Mouse (Mus musculus) kidney, postnatal 0 days (tissue): ENCODE data around the gene Tead3. TPM values are rescaled to one million over a fixed set of nuclear protein-coding genes. Genes with fewer than 3 reads are reported as not detected.
A peak's percentile ranks its signal among the peaks of the same experiment; 100 is the strongest.

Source experiments
- ATAC-seq: fragments of 200-750 bp; cut with Nextera tagmentation; replicated peaks from 2 replicates; pipeline ENCODE4 v1.8.0; 2017; ENCODE audit warnings: low read depth, moderate number of reproducible peaks, moderate TSS enrichment, moderate library complexity; ENCODE audit not compliant: low FRiP score
- DNase-seq: peaks from one replicate; pipeline ENCODE4 v3.0.0-alpha.2; 2016; ENCODE audit warnings: low spot score
- H3K27ac ChIP-seq: fragments of 300-500 bp; sonication (generic); 2 replicates; pipeline ENCODE4 v1.5.1; 2014; ENCODE audit warnings: mild to moderate bottlenecking
- H3K27me3 ChIP-seq: fragments of 300-500 bp; sonication (generic); 2 replicates; pipeline ENCODE4 v1.6.1; 2014; ENCODE audit warnings: low read length, mixed read lengths; ENCODE audit not compliant: insufficient read depth
- H3K36me3 ChIP-seq: fragments of 300-500 bp; sonication (generic); 2 replicates; pipeline ENCODE4 v1.6.1; 2014; ENCODE audit warnings: low read length, mixed read lengths; ENCODE audit not compliant: insufficient read depth
- H3K4me1 ChIP-seq: fragments of 300-500 bp; sonication (generic); replicated peaks from 2 replicates; pipeline ENCODE4 v1.6.1; 2014; ENCODE audit warnings: antibody characterized with exemption, low read length, mixed read lengths; ENCODE audit not compliant: insufficient read depth
- H3K4me2 ChIP-seq: fragments of 300-500 bp; sonication (generic); 2 replicates; pipeline ENCODE4 v1.6.1; 2014; ENCODE audit warnings: mild to moderate bottlenecking, low read length, moderate library complexity, mixed read lengths
- H3K4me3 ChIP-seq: fragments of 300-500 bp; sonication (generic); replicated peaks from 2 replicates; pipeline ENCODE4 v1.5.1; 2014; ENCODE audit warnings: low read depth, low read length
- H3K9ac ChIP-seq: fragments of 300-500 bp; sonication (generic); 2 replicates; pipeline ENCODE4 v1.6.1; 2014; ENCODE audit warnings: low read depth, low read length
- H3K9me3 ChIP-seq: fragments of 300-500 bp; sonication (generic); replicated peaks from 2 replicates; pipeline ENCODE4 v1.6.1; 2016; ENCODE audit warnings: low read length, inconsistent platforms, mixed read lengths
- CTCF ChIP-seq: IDR thresholded peaks from 2 replicates; pipeline ENCODE4 v1.5.1; 2016; ENCODE audit warnings: antibody characterized with exemption, low read depth, mild to moderate bottlenecking, moderate library complexity
- WGBS: fragments of 180-500 bp; shearing (Covaris S2); extraction: QIAGEN DNeasy Blood & Tissue Kit; methylation state at CpG from one replicate; pipeline ENCODE4 v1.1.7; 2014; 5-methylcytosine and 5-hydroxymethylcytosine counted together
- polyA plus RNA-seq: library from polyadenylated mRNA; unstranded; fragments of >200 nt; fragmentation: Nextera tagmentation; extraction: Ambion mirVana; gene quantifications from 2 replicates; pipeline ENCODE4 v1.2.1, GENCODE M21; 2015

The Tead3 gene
- polyA plus RNA-seq, 1 experiment from 2014 or later, result 7.7 TPM

GRCm38 (mm10) chr17:28315611-28316160, 34.9 kb downstream of the Tead3 start:
- TF ChIP-seq CTCF, result no peak
- H3K4me1 ChIP-seq, result peaks cover 7% of the 10 kb centered on the region
- 80% methylated on average over 20 of the region's 20 CpGs for WGBS
- no peak overlapping the region for H3K27ac ChIP-seq
- H3K4me3 ChIP-seq, result no peak overlapping the region
- H3K36me3 ChIP-seq, result peaks cover 32% of the 10 kb centered on the region; the same call in 1 of the 2 replicates
- 0 out of 2 replicates have a peak overlapping the region, but pooled peaks have one; percentile 8 for H3K9ac ChIP-seq
- DNase-seq (no peak), ATAC-seq (no peak)
- no peaks in the 10 kb centered on the region for H3K27me3 ChIP-seq
- H3K9me3 ChIP-seq, result no peaks in the 10 kb centered on the region
- no peak overlapping the region for H3K4me2 ChIP-seq

- Histone ChIP-seq H3K27me3 (no peaks in the 10 kb centered on the region), H3K9me3 (no peaks in the 10 kb centered on the region), H3K36me3 (peaks cover 25% of the 10 kb centered on the region; the same call in 1 of the 2 replicates), H3K4me1 (peaks cover 7% of the 10 kb centered on the region), H3K4me3 (peak overlapping the region; percentile 76), H3K27ac (peak overlapping the region; percentile 93), H3K9ac (peak overlapping the region; percentile 82), H3K4me2 (peak overlapping the region; percentile 94)
- no peak for TF ChIP-seq CTCF
- 3% methylated on average over 11 of the region's 11 CpGs for WGBS
- ATAC-seq (peak; percentile 30; the same call in 1 of the 2 replicates), DNase-seq (peak; percentile 55)
Measured at GRCm38 (mm10) chr17:28313880-28314225, 36.8 kb downstream of the Tead3 start.

- TF ChIP-seq CTCF, result no peak; the same call in 1 of the 2 replicates
- peak within 1 kb of the TSS; percentile 94 for H3K4me2 ChIP-seq
- H3K4me3 ChIP-seq, result peak within 1 kb of the TSS; percentile 76
- peak within 1 kb of the TSS; percentile 82 for H3K9ac ChIP-seq
- peaks cover 22% of the 10 kb centered on the region; the same call in 1 of the 2 replicates for H3K36me3 ChIP-seq
- H3K9me3 ChIP-seq, result no peaks in the 10 kb centered on the region
- peaks cover 7% of the 10 kb centered on the region for H3K4me1 ChIP-seq
- WGBS, result under 1% methylated on average over 60 of the region's 69 CpGs
- no peaks in the 10 kb centered on the region for H3K27me3 ChIP-seq
- peak; percentile 100 for DNase-seq
- peak within 1 kb of the TSS; percentile 93 for H3K27ac ChIP-seq
- ATAC-seq, result peak; percentile 96
Measured at GRCm38 (mm10) chr17:28313212-28313879, 37.3 kb downstream of the Tead3 start, which contains the start of gene Fance. Gene Fance, plus strand, starts transcription at chr17:28313519.

GRCm38 (mm10) chr17:28312232-28313211, 38.1 kb downstream of the Tead3 start:
- DNase-seq (peak; percentile 53), ATAC-seq (peak; percentile 0; the same call in 1 of the 2 replicates)
- Histone ChIP-seq H3K9ac (no peak overlapping the region), H3K36me3 (peaks cover 17% of the 10 kb centered on the region; the same call in 1 of the 2 replicates), H3K4me1 (peaks cover 7% of the 10 kb centered on the region), H3K4me2 (peak overlapping the region; percentile 38), H3K9me3 (no peaks in the 10 kb centered on the region), H3K27me3 (no peaks in the 10 kb centered on the region), H3K4me3 (peak overlapping the region; percentile 76), H3K27ac (peak overlapping the region; percentile 33; the same call in 1 of the 2 replicates)
- WGBS, result 25% methylated on average over 17 of the region's 17 CpGs
- TF ChIP-seq CTCF, result peak; percentile 56

- no peak overlapping the region for H3K4me2 ChIP-seq
- DNase-seq, result peak; percentile 27
- no peak for ATAC-seq
- H3K4me1 ChIP-seq, result peaks cover 7% of the 10 kb centered on the region
- H3K9me3 ChIP-seq, result no peaks in the 10 kb centered on the region
- H3K9ac ChIP-seq, result no peak overlapping the region
- 0 out of 2 replicates have a peak, but pooled peaks cover 8% of the 10 kb centered on the region for H3K36me3 ChIP-seq
- no peak for TF ChIP-seq CTCF
- H3K27me3 ChIP-seq, result no peaks in the 10 kb centered on the region
- H3K4me3 ChIP-seq, result no peak overlapping the region
- 54% methylated on average over 5 of the region's 5 CpGs for WGBS
- H3K27ac ChIP-seq, result 0 out of 2 replicates have a peak overlapping the region, but pooled peaks have one; percentile 15
Measured at GRCm38 (mm10) chr17:28311366-28312132, 39.1 kb downstream of the Tead3 start.
